Mouse (Mus musculus) left cerebral cortex, adult 8-10 months (tissue): ENCODE results near the gene Gm9573. TPM values are rescaled to one million over a fixed set of nuclear protein-coding genes. Genes with fewer than 3 reads are reported as not detected.

ENCODE experiments used
- DNase-seq, 2 experiments: peaks; one replicate each; pipeline ENCODE4 v3.0.0; 2022; ENCODE audit warnings: low spot score in 2 of 2
- total RNA-seq, 4 experiments: library from RNA; stranded (reverse); gene quantifications; 2 replicates each; pipeline ENCODE4 v1.2.4; 2022

Gm9573 gene
- total RNA-seq, 4 experiments from 2014 or later: 0.07 TPM; not detected in 3

DNA sequence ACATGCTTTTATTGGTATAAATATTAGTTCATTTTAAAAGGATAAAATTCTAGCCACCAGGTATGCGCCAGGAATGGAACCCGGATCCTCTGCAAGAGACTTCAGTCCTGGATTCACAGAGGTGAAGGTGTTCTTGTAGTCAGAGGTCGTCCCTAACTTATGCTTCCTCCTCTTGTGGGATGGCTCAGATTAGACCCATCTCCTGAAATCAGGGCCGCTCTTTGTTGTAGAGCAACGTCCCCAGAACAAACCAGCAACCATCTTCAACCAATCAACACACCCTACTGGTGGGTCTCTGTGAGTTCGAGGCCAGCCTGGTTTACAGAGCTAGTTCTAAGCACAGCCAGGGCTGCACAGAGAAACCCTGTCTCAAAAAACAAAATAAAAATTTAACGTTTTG is 32.0 kb downstream of the Gm9573 start:
- DNase-seq: no peak

DNA sequence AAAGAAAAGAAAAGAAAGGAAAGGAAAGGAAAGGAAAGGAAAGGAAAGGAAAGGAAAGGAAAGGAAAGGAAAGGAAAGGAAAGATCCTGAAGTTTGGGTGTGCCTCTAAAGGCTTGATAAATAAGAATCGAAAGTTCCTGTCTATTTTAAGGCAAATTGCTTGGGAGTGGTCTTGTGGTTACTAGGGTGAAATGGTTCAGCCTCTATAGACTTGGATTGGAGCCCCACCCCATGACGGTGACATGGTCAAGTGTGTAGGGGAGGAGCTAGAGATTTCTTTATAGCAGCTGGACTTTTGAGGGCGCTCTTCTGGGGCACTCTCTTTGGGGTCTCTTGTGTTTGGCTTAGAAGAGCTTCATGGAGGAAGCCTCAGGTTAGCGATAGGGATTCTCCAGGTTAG is 32.7 kb downstream of the Gm9573 start:
- DNase-seq: no peak

DNA sequence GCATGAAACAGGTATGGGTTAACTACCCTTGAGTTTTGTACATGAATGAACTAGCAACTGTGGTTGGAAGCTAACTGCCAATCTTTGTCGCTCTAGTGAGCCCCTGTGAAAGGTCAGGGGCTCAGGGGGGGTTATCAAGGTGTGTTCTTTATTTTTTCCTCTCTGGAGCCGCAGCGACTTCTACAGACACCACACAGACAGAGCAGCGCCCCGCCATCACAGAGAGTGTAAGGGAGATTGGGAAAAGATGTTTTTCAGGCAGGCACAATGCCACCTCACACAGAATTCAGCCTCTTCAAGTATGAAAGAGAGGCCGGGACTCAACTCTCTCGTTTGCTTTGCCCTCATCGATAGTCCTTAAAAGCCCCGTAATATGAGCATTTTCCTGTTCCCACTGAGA is 34.3 kb downstream of the Gm9573 start:
- DNase-seq: no peak

GRCm38 (mm10) chr17:35591731-35592130 is 34.7 kb downstream of the Gm9573 start:
- no peak for DNase-seq

GRCm38 (mm10) chr17:35591219-35591578 is 35.2 kb downstream of the Gm9573 start:
- DNase-seq: no peak

DNA sequence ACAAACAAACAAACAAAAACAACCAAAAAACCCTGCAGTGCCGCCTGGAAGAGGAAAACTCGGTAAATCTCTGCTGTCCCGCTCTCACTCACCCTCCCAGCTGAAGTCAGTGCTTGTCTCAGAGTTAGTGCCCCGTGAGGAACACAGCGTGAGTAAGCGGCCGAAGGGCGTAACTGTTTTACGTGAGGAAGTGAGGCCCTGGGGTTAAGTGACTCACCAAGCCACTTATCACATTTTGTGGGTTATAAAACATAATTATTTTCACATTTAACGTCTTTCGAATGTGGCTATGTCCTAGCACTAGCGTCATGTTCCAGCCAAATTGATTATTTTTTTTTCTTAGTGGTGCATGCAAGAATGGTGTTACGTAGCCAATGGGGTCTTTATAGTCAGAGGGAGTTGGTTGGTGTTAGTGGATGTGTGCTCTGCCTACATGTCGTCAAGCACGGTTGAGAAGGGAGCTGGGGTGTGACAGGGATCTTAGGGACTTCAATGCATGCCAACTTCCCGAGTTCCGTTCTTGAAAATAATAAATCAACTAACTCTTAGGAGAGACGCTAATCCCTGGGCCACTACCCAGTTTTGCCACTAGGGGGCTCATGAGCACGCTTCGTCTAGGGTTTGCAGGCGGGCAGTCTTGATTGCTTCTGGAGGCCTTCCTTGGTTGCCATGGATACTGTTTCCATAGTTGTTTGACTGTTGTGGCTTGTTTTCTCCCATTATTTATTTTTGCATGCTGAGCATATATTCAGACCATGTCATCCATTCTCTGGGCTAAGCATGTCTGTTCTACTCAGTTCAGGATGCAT is 35.8 kb downstream of the Gm9573 start:
- DNase-seq: peak; percentile 60 to 73

DNA sequence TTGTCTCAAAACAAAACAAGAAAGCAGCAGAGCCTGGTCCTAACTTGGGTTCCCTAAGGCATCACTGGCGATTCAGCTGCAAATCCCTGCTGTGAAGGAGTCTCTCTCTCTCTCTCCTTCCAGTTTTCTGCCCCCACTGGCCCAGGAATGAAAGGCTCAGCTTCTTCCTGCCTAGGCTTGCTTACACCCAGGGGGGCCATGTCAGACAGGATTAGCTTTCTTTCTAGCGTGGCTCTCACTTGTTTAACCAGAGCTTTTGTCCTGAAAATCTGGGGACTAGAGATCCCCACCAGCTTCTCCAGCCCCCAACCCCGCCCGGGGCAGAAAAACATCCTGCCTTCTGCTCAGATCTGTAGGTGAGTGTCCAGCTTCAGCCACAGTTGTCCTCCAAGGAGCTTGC is 38.0 kb downstream of the Gm9573 start:
- no peak for DNase-seq

DNA sequence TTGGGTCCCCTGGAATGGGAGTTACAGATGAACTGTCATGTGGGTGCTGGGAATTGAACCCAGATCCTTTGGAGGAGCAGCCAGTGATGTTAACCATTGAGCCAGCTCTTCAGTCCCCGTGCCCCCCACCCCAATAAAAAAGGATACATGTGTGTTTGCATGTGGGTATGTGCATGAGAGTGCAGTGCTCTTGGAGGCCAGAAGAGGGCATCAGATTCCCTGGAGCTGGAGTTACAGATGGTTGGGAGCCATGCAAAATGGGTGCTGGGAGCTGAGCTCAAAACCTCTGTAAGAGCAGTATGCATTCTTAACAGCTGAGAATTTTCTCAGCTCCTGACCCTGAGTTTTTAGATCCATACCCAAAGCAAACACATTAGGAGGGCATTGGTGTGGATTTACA is 39.1 kb downstream of the Gm9573 start:
- DNase-seq: no peak

GRCm38 (mm10) chr17:35584330-35584937 is 42.0 kb downstream of the Gm9573 start:
- DNase-seq: peak; percentile 69 to 70

DNA sequence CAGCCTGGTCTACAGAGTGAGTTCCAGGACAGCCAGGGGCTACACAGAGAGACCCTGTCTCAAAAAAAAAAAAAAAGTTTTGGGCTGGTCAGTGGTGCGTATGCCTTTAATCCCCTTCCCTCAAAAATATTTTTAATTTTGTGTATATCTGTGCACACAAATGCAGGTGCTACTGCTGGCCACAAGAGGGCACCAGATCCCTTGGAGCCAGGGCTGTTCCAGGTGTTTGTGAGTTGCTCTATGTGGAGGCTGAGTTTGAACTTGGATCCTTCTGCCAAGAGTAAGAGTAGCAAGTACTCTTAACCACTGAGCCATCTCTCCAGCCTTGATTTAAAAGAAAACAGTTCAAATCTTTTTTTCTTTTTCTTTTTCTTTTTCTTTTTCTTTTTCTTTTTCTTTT is 43.5 kb downstream of the Gm9573 start:
- no peak for DNase-seq

DNA sequence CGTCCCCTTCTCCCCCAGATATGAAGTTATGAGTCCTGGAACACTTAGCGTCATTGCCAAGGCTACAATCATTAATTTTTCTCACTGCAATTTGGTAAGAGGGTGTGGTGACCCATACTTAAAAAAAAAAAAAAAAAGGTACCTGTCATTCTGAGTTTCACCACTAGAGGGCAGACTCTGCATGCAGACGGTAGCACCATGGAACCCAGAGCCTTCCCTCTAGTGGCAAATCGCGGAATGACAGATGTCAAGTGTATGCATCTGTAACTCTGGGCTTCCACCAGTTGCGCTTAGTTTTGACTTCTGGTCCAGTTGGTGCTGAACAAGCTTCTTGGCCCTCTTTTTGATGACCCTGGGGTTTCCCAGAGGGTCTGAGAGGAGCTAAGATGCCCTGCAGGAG is 48.2 kb downstream of the Gm9573 start:
- DNase-seq: peak; percentile 34 to 50

GRCm38 (mm10) chr17:35571477-35571876 is 55.0 kb downstream of the Gm9573 start:
- DNase-seq: no peak

DNA sequence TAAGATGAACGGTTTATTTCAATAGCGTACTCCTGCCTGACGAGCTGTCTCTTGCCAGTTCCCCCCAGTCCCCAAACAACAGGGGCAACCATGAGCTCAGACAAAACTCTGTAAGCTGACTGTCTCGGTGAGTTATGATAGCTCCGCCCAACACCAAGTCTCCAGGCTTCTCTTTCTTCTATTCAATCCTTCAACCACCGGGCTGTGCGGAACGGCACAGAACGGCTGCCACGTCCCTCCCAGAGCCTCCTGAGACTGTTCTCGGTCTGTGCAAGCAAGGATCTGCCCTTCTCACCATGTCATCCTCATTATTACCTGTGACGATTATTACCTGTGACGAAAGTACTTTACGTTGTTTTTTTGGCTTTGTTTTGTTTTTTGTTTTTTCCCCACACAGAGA is 55.6 kb downstream of the Gm9573 start:
- no peak for DNase-seq

DNA sequence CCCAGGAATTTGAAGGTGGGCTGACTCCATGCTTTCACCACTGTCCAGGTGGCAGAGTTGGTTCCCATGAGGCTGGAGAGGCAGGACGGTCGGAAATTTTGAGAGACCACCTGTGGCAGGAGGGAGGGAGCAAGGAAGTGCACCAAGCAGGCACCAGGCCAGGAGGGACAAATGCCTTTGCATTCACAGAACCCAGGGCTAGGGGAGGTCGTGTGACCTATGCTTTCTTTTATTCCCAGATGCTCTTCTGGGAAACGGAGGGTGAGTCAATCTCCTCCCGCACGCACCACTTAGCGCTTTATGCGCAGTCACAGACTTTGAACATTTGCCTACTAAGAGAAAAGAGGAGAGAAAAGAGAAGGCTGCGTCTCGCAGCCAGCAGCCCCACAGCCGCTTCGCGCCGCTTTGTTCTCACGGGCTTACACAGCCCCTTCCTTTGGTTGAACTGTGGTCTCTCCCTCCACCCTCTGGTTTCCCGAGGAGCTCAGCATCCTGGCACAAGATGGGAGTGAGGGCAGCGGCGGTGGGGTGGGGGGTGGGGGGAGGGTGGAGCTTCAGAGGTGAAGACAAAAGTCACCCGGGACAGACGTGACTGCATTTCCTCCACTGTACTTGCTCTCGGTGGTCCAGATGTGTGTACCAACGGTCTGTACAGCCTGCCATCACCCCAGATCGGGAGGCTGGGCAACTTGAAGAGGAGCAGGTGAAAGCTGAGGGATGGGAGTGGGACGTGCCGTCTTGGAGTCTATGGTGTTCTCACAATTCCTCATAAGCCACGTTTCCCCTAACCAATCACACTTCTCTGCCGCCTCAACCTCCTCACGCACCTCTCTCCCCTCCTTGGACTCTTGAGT is 57.1 kb downstream of the Gm9573 start:
- no peak for DNase-seq

Other genes starting within 250 kb of the Gm9573 start
- 1 to 10 TPM; 2.5 to 7.0 (median 4.7) TPM for gene H2-Q4, start 247.0 kb downstream of the Gm9573 start, total RNA-seq
- gene H2-Q6, start 201.8 kb downstream of the Gm9573 start, total RNA-seq: 1 to 10 TPM in 1 of 4 experiments, under 1 TPM in 3; 0.38 to 1.5 (median 0.86) TPM
- 1 to 10 TPM in 2 of 4 experiments, under 1 TPM in 2; 0.59 to 2.3 (median 1.1) TPM for gene H2-Q7, start 187.5 kb downstream of the Gm9573 start, total RNA-seq
- gene H2-Q10, start 156.5 kb downstream of the Gm9573 start, total RNA-seq: under 1 TPM; 0.26 to 0.72 (median 0.38) TPM
- gene Pou5f1, start 120.6 kb downstream of the Gm9573 start, total RNA-seq: under 1 TPM in 1 of 4 experiments, not detected in 3; 0.27 TPM
- 10 to 100 TPM in 3 of 4 experiments, 1 to 10 TPM in 1; 10.0 to 16.0 (median 13.3) TPM for gene Tcf19, start 109.8 kb downstream of the Gm9573 start, total RNA-seq
- gene Cchcr1, start 109.5 kb downstream of the Gm9573 start, total RNA-seq: 10 to 100 TPM; 12.0 to 18.7 (median 13.8) TPM
- gene Psors1c2, start 93.4 kb downstream of the Gm9573 start, total RNA-seq: under 1 TPM in 1 of 4 experiments, not detected in 3; 0.41 TPM
- gene Cdsn, start 74.5 kb downstream of the Gm9573 start, total RNA-seq: 1 to 10 TPM in 3 of 4 experiments, under 1 TPM in 1; 1.00 to 1.6 (median 1.2) TPM
- gene 2300002M23Rik, start 59.2 kb downstream of the Gm9573 start, total RNA-seq: not detected
- gene Sfta2, start 25.1 kb downstream of the Gm9573 start, total RNA-seq: not detected
- gene Mucl3, start 17.1 kb upstream of the Gm9573 start, total RNA-seq: not detected
- 10 to 100 TPM; 28.3 to 41.6 (median 38.0) TPM for gene Vars2, start 41.0 kb upstream of the Gm9573 start, total RNA-seq
- gene Gtf2h4, start 47.1 kb upstream of the Gm9573 start, total RNA-seq: 10 to 100 TPM; 27.6 to 36.9 (median 31.2) TPM
- 10 to 100 TPM; 62.0 to 76.7 (median 65.9) TPM for gene Ddr1, start 78.0 kb upstream of the Gm9573 start, total RNA-seq
- gene Ier3, start 195.0 kb upstream of the Gm9573 start, total RNA-seq: 10 to 100 TPM; 11.1 to 17.3 (median 15.2) TPM
- 100 to 1,000 TPM; 118 to 151 (median 137) TPM for gene Flot1, start 196.6 kb upstream of the Gm9573 start, total RNA-seq
- 100 to 1,000 TPM; 430 to 459 (median 451) TPM for gene Tubb5, start 211.7 kb upstream of the Gm9573 start, total RNA-seq
- 10 to 100 TPM; 13.8 to 21.2 (median 18.2) TPM for gene Mdc1, start 214.9 kb upstream of the Gm9573 start, total RNA-seq
- 1 to 10 TPM; 2.6 to 3.4 (median 3.0) TPM for gene Nrm, start 234.7 kb upstream of the Gm9573 start, total RNA-seq
- gene Ppp1r18, start 239.0 kb upstream of the Gm9573 start, total RNA-seq: 10 to 100 TPM in 2 of 4 experiments, 1 to 10 TPM in 2; 9.1 to 15.0 (median 10.9) TPM